Mouse (Mus musculus) olfactory bulb, adult 2 months (tissue): ENCODE measurements around the gene Trpc5os.

Experiments used
- CTCF ChIP-seq: fragments of 200-500 bp; IDR thresholded peaks from 2 replicates; pipeline ENCODE4 v1.5.1; 2012; ENCODE audit warnings: low read depth, mild to moderate bottlenecking, low read length, moderate library complexity; ENCODE audit not compliant: insufficient read depth
- POLR2A ChIP-seq: fragments of 200-500 bp; IDR thresholded peaks from 2 replicates; pipeline ENCODE4 v1.6.1; 2012; ENCODE audit warnings: mild to moderate bottlenecking, low read depth, low read length, moderate library complexity; ENCODE audit not compliant: insufficient read depth

GRCm38 (mm10) chrX:144523239-144523638 is 66.9 kb downstream of the Trpc5os start:
- TF ChIP-seq POLR2A (no peak), CTCF (no peak)
